Mouse (Mus musculus) CD4-positive, CD25-positive, alpha-beta regulatory T cell (primary cell): ENCODE measurements around the gene Vmn2r84. TPM values are rescaled to one million over a fixed set of nuclear protein-coding genes. Genes with fewer than 3 reads are reported as not detected.

Experiments
- polyA plus RNA-seq: library from polyadenylated mRNA; unstranded; fragments of 100-300 nt; shearing (Covaris generic); gene quantifications from one replicate; pipeline ENCODE4 v1.2.1, GENCODE M21; 2017

Vmn2r84 gene
- 1.1 TPM for polyA plus RNA-seq

DNA sequence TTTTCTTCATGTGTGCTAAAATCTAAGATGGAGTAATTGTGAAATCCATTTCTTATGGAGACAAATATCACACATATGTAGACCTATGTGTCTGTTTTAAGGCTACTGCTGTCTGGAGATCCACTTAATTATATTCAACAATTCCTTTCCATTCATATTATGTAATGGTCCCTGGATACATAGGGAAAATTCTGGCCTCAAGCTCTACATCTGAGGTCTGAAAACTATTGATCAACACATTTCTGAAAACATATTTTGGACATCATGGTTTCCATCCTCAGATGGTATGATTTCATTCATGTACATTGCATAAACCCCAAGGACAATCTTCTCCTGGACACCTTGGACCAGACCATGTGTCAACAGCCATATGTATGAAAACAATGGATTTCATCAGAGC lies at the start of gene Vmn2r84:
Gene Vmn2r84 (minus strand): TSS at position 101 of the 400 bp plus-strand sequence.

GRCm38 (mm10) chr10:130429603-130430002 lies 35.5 kb upstream of the Vmn2r84 start, which contains the start of gene Vmn2r85:
Gene Vmn2r85 (minus strand): TSS chr10:130429703.

Other genes starting within 250 kb of the Vmn2r84 start
- gene Olfr825, start 227.6 kb downstream of the Vmn2r84 start, polyA plus RNA-seq, result 0.06 TPM
- gene Olfr826, start 210.1 kb downstream of the Vmn2r84 start, polyA plus RNA-seq, result 0.10 TPM
- not detected for gene Olfr827, start 179.9 kb downstream of the Vmn2r84 start, polyA plus RNA-seq
- gene Neurod4, start 114.1 kb downstream of the Vmn2r84 start, polyA plus RNA-seq, result not detected
- gene Tespa1, start 71.5 kb downstream of the Vmn2r84 start, polyA plus RNA-seq, result 218 TPM
- gene Vmn2r85, start 35.4 kb upstream of the Vmn2r84 start, polyA plus RNA-seq, result not detected
- 0.02 TPM for gene Vmn2r86, start 61.7 kb upstream of the Vmn2r84 start, polyA plus RNA-seq
- gene Vmn2r87, start 103.1 kb upstream of the Vmn2r84 start, polyA plus RNA-seq, result not detected